Comparison of ENCODE assay signal across 8 mouse cellular contexts in the genomic region with DNA sequence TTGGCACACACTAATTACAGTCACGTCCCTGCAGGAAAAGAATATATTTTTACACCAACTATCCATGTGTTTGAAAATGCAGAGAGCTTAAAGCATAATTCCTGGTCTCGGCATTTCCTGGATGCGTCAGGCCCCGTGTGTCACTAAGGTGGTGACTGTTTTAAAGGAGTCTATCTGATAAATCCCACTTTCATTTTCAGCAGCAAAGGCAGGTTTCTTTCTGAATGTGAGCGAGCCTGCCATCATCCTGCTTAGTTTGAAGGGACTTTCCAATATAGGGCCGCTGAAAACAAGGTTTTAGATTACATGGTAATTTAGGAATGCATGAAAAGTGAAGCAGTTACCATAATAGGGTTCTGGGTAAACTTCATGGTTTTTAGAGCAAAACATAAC.
DNase-seq lines count a peak whose midpoint lies in the region; ATAC-seq and TF ChIP-seq lines count a peak whose summit lies in the region.

No protein-coding gene starts in this region.

- peak overlapping the region; percentile 30 for H3K4me2 ChIP-seq in lung, embryonic 15.5 days
- H3K4me2 ChIP-seq in intestine, embryonic 14.5 days (ENCODE audit: low read length) = peak overlapping the region; percentile 21

- no peak overlapping the region for H3K4me3 ChIP-seq in lung, embryonic 15.5 days
- H3K4me3 ChIP-seq in intestine, embryonic 14.5 days (ENCODE audit: low read depth, low read length) = no peak overlapping the region
- no peak overlapping the region for H3K4me3 ChIP-seq in small intestine, adult 2 months (ENCODE audit: low read depth, low read length)

- no peak for ATAC-seq in lung, embryonic 15.5 days (ENCODE audit: borderline replicate concordance, extremely low read depth, low FRiP score, low TSS enrichment)
- no peak for ATAC-seq in intestine, embryonic 14.5 days (replicated peaks; ENCODE audit: low FRiP score, low TSS enrichment, low read depth)

- peak; percentile 58 for DNase-seq in adrenal gland, adult 2 months
- DNase-seq in adrenal gland, adult 18-20 months (ENCODE audit: low spot score in 2 of 2) = no peak
- DNase-seq in lung, postnatal 10 days = no peak
- DNase-seq in intestine, embryonic 14.5 days (ENCODE audit: low spot score) = no peak
- DNase-seq in thymus, postnatal 14 days = no peak
- DNase-seq in ovary, postnatal 14 days (ENCODE audit: low spot score) = no peak

- no peak for TF ChIP-seq CTCF in small intestine, adult 2 months (IDR thresholded peaks at IDR 0.05; ENCODE audit: extremely low read depth, insufficient read length, insufficient replicate concordance, low read depth, low read length)

- WGBS in lung, embryonic 15.5 days = 16% methylated on average over 6 of the region's 6 CpGs
- WGBS in intestine, embryonic 14.5 days = 22% methylated on average over 6 of the region's 6 CpGs
- whole genome bisulfite sequencing in small intestine, adult 2 months = 6% methylated on average over 6 of the region's 6 CpGs

- H3K27me3 ChIP-seq in lung, embryonic 15.5 days = no peaks in the 10 kb centered on the region
- H3K27me3 ChIP-seq in intestine, embryonic 14.5 days (replicated peaks; ENCODE audit: control insufficient read depth, insufficient read depth, low read length) = no peaks in the 10 kb centered on the region
- no peaks in the 10 kb centered on the region for H3K27me3 ChIP-seq in small intestine, adult 2 months (ENCODE audit: control insufficient read depth, insufficient read depth, low read length)

- H3K9ac ChIP-seq in lung, embryonic 15.5 days = no peak overlapping the region
- H3K9ac ChIP-seq in intestine, embryonic 14.5 days (ENCODE audit: low read length) = no peak overlapping the region

- peaks cover 42% of the 10 kb centered on the region for H3K4me1 ChIP-seq in lung, embryonic 15.5 days
- H3K4me1 ChIP-seq in intestine, embryonic 14.5 days (replicated peaks; ENCODE audit: control insufficient read depth, insufficient read depth, low read length) = peaks cover 27% of the 10 kb centered on the region
- H3K4me1 ChIP-seq in small intestine, adult 2 months (ENCODE audit: control insufficient read depth, insufficient read depth, insufficient read length, low read length) = peaks cover 2% of the 10 kb centered on the region; the same call in 1 of the 2 replicates

- TF ChIP-seq POLR2A in small intestine, adult 2 months (IDR thresholded peaks at IDR 0.05; ENCODE audit: low read depth, low read length) = no peak

- H3K36me3 ChIP-seq in lung, embryonic 15.5 days = no peaks in the 10 kb centered on the region
- no peaks in the 10 kb centered on the region for H3K36me3 ChIP-seq in intestine, embryonic 14.5 days (ENCODE audit: control insufficient read depth, insufficient read depth, low read length)
- no peaks in the 10 kb centered on the region for H3K36me3 ChIP-seq in small intestine, adult 2 months (ENCODE audit: control insufficient read depth, insufficient read depth, low read length)

- H3K9me3 ChIP-seq in lung, embryonic 15.5 days = no peaks in the 10 kb centered on the region
- no peaks in the 10 kb centered on the region for H3K9me3 ChIP-seq in intestine, embryonic 14.5 days (ENCODE audit: control insufficient read depth, low read length)

- peak overlapping the region; percentile 90 for H3K27ac ChIP-seq in lung, embryonic 15.5 days
- peak overlapping the region; percentile 70 for H3K27ac ChIP-seq in intestine, embryonic 14.5 days (ENCODE audit: low read depth)
- peak overlapping the region; percentile 61 for H3K27ac ChIP-seq in small intestine, adult 2 months (ENCODE audit: insufficient read depth, low read depth, low read length)
